Mouse (Mus musculus) cerebellum, adult 18-20 months (tissue): ENCODE measurements at regions not wholly inside any gene's neighbourhood (a gene's known extent, or its start where the extent isn't known, plus 50 kb on each side); places are given as distances from the start of the nearest gene placed in this dataset.

Experiments
- DNase-seq, 2 experiments: peaks; one replicate each; pipeline ENCODE4 v3.0.0; 2021

DNA sequence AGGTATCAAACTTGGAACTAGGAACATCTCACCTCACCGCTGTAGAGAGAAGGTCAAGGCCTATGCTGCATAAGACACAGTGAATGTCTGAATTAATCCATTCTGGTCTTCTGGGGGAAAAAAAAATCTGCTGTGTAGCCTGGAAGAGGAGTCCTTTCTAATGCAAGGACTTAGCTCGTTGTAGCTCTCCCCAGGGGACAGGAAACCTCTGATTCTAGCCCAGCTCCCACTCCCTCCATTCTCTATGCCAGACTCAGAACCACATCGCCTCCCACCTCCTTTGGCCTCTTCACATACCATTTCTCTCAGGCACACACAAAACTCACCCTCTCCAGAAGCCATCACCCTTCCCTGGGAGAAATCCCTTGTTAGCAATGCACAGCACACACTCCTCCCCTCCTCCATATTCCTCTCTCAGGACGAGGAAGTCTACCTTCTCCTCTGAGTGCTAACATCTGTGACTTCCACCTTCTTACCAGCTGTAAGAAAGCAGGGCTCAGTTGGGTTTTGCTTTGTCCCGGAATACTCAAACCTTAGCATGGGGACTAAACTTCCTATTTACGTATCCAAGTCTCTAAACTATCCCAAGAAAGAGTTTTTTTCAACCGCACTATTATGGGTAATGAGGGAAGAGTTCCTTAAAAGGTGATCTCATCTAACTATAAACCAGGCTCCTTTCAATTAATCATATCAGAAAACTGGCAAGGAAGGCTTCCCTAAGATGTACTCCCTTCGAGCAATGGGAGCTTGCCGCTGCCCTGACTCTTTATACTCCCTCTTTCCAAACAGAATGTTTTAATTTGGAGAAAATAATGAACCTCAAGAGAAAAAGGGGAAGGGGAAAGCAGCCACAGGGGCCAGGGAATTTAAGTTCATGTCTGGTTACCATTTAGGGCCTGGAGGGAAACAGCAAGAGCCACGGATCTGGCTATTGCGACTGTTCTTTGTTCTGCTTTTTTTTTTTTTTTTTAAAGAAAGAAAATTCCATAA lies 167.2 kb upstream of the Dapk1 start:
- DNase-seq = no peak

DNA sequence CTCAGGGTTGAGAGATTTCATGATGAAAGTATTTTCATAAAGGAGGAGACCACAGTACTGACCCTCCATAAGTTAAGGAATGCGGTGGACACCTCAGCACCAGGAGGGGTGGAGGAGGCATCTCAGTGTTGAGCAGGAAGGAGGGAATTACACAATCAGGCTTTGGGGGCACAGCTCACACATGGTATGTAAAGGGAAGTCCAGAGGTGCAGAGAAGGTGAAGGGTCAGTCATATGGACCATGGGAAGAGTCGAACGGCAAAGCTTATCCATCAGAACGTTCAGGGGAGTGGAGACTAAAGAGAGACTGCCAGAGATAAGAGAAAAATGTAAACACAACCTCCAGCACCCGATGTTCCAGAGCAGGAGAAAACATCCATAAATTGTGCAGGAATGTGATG lies 166.4 kb upstream of the Dapk1 start:
- no peak for DNase-seq

DNA sequence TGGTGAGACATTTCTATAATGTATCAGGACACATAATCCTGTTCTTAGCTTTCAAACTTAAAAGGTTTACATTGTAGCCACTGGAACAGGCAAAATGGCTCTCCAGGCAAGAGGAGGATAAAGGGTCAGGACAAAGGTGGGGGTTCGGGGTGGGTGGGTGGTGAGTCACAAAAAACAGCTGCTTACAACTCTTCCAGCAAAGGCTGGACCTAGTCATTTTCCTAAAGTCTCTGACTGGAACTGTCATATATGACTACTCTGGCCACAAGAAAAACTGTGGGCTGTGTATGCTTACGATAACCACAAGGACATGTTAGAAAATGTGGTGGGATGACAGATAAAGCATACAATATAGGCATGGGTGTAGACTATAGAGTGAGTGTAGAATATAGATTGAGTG lies 163.6 kb upstream of the Dapk1 start:
- DNase-seq = no peak

DNA sequence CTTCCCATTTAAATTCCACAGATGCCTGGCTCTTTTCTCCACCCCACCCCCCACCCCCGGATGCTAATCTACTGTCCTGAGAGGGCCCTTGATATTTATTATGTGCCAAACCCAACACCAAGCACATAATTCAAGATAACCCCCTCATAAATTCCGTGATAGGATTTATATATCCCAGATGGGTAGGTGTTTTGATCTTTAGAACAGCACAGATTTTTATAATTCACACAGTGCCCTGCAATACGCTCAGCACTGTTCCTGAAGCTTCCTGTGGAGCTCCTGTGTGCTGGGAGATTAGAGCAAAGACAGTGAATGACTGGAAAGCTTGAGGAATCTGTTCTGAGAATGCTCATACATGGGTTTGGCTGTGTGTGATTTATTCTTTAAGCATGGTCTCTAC lies 161.2 kb upstream of the Dapk1 start:
- no peak for DNase-seq

DNA sequence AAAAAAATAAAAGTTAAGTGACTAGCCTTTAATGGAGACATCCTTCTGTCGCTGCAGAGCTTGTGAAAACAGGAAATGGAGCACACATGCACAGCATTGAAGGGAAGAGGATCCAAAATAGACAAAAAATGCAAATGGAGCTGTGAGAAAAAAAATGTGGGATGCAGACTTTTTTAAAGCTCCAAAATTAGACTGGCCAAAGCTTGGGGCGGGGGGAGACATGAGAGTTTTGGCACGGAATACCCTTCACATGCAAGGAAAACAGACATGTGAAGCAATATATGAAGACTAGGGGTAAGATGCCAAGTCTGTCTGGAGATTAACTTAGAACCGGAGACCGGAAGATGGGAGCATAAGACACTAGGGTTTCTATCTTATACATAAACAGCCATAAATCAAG lies 156.6 kb upstream of the Dapk1 start:
- no peak for DNase-seq

DNA sequence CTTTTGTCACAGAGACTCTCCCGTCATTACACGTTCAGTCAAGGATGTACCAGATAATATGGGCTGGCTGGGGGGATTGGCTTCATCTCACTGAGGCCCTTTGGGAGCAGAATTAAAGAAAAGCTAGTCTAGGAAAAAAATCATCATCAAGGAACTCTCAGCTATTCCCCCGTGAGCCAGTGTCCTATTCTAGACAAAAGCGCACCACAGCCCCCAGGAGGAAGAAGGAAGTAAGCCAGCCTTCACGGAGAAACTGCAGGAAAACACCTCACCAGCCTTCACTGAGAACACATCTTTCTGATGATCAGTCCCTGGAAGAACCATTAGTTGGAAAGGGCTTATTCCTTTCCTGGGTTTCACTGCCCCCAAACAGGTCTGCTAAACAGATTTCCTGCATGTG lies 154.8 kb upstream of the Dapk1 start:
- no peak for DNase-seq

DNA sequence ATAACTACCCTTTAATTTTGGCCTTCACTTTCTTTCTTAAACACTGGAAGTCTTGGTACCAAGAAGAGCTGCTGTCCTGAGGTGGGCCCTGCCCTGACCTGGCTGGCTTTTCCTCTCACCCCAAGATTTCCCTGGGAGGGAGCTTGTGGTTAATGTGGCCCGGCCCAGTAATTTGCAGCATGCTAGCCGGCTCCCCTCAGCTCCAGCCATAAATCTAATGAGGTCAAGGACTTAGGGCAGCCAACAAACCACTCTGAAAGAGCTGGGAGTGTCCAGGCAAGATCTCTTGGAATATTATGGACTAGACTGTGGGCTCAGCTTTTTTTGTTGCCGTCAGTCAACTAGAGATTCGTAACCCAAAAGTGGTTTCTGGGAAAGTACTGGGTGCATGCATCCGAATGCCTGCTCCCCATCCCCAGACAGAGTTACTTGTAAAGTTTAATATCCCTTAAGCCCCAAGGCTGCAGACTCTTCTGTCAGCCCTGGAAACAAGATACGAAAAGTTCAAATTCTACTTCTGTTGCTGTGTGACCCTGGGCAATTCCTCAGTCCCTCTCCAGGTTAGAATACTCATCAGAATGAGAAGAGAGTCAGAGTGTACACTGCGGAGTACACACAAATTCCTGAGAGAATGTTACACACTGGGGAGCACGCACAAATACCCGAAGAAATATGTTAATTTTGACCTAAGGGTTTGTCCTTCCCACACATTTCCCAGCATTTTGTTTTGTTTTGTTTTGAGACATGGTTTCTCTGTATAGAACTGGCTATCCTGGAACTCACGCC lies 150.8 kb upstream of the Dapk1 start:
- no peak for DNase-seq

DNA sequence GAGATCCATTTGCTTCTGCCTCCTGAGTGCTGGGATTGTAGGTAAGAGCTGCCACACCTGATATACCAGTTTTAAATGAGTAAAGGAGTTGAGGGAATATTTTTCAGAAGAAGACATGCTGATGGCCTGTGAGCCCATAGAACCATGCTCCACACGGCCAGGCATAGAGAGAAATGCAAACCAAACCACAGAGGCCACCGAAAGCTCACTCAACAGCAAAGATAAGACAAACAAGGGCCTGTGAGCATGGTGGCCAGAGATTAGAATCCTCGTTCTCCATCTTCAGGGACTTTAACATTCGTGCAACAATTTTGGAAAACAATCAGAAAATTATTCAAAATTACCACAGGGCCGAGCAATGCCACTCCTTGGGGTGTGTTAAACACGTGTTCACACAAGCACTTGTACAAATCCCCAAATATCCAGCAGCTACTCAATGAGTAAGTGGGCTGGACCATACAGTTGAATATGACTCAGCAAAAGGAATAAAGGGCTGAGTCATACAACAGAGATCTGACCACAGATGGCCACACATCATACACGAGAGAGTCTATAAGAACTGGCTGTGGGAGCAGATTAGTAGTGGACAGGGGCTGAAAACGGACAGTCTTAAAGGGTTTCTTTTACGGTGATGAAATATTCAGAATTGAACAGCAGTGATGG lies 147.8 kb upstream of the Dapk1 start:
- no peak for DNase-seq

DNA sequence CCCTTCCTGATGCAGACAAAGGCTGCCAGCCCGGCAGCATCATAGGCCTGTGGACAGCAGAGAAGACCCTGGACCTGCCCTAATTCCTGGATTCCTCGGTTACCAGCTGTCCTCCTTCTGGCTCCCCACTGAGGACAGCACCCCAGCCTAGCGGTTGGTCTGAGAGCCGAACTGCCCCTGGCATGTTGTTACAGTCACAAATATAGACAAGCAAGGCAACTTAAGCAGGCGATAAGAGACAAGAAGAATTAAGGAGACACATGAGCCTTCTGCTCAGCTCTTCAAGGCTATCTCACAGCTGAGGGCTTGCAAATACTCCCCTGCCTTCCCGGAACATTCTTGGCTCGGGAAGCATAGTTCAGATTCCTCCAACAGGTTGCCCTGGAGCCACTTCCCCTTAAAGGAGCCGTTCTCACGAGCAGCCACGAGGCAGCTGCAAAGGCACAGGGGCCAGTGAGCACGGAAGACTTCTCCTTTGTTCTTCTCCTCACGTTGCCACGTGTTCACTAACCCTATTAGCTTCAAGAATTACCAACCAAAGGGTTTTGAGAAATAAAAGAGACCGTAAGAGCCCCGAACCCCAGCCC lies 146.6 kb upstream of the Dapk1 start:
- no peak for DNase-seq

DNA sequence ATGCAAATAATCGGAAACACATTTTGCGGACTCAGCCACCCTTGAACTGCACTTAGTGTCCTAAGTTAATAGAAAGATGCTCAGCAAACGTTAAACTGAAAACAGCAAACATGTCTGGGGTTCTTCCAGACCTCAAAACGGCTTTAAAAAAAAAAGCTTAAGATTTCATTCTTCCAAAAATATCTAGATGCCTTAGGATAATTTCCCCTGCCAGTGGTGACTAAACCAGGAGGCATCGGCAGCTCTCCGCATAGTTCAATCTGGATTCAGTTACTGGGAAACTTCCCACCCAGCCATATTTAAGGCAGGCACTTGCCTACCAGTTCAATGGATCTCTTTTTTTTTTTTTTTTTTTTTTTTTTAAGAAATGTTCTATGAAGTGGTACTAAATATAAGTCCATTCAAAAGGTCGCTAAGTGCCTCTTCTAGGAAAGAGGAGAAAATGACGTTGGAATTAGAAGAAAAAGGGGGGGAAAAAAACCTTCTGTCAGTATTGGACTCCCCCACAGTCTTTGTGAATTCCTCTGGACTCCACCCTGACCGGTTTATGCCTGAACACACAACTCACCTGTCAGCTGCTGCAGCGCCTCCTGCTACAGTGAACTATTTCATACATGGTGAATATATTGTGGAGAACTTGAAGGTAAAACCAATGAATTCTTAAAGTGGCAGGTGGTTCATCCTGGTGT lies 145.7 kb upstream of the Dapk1 start:
- DNase-seq = no peak

DNA sequence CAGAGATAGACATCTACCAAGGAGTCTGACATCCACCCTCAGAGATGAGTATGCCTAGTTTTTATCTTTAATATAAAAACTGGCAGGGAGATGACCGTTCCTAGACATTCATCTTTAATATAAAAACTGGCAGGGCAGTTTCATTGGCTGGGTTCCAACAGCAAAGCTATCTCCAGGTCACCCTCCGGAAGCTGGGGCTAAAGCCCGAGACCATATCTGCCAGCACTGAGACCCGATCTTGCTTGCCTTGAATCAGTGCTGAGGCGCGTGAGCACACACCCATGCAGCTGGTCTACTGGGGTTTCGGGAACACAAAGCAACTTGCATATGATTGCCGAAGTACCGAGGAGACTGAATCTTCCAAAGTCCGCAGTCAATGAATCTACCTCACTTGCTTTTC lies 144.5 kb upstream of the Dapk1 start:
- DNase-seq = no peak

DNA sequence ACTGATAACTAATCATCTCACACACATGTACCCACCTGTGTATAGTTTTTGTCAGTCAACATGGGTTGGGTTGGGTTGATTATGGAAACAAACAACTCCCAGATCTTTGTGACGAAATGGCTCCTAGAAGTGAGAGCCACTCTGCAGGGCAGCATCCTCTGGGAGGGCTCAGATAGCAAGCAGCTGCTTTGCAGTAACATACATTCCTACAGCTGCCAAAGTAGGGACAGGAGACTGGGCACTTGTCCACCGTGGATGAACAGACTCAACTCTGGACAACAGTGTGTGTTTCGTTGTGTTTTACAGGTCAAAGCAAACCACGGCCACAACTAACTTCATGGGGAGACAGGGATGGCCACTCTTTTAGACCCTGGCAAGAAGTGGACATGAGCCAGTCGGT lies 142.7 kb upstream of the Dapk1 start:
- no peak for DNase-seq

DNA sequence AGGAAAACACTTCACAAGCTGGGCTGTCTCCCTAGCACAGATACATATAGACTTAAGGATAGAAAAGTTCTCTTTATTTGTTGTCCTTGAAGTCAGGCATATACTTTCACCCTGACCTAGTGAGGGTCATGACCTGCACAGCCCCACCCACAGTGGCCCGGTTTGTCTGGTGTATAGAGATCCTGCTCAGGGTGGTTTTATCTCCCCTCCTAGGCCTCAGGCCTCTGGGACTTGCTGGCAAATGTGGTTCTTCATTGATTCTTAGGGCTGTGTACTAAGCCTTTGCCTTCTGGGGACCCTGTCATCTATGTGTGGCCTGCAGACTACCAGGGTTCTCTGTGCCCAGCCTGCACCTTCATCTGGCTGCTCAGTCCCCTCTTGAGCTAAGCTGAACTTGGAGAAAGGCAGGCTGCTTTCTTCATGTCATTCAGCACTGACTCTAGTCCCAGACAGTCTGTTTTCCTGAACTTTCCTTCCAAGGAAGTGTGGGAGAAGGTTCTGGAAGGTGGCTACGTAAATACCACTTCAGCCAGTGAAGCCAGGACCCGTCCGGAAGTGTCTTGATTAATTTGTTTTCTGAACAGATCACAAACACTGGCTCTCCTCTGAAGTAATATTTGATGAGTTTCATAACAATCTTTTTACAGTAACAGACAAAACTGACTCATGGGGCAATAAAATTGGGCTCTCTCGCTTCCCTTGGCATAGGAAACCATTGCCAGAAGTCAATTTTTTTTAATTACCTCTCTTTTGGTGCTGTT lies 135.0 kb upstream of the Dapk1 start:
- no peak for DNase-seq

DNA sequence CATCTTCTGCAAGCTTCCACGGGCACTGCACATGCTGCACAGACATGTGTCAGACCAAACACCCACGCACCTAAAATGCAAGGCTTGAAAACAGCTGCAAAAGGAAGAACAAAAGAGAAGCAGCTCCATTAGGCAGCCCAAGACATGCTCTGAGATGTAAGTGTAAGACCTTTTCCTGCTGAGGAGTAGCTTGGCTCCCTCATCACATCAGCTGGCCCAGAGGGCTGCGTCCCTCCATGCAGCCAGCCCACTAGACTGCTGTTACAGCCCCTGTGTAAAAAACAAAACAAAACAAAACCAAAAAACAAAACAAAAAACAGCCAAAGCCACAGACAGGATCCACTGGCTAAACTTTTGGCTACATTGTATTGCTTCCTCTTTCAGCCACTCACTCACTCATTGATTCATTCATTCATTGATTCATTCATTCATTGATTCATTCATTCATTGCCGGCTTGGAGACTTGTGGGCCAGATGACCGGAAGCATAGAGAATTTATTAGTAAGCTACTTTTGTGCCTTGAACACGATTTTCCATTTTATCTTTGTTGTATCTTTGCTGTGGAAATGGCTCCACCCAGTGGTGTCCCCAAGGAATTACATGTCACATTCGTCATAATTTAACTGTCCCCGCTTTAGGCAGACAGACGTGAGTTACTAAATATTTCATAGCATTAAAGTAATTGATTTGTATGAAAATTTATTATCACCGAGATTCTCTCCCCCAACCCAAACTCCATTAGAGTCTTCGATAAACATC lies 133.7 kb upstream of the Dapk1 start:
- DNase-seq = peak; percentile 23 to 67

DNA sequence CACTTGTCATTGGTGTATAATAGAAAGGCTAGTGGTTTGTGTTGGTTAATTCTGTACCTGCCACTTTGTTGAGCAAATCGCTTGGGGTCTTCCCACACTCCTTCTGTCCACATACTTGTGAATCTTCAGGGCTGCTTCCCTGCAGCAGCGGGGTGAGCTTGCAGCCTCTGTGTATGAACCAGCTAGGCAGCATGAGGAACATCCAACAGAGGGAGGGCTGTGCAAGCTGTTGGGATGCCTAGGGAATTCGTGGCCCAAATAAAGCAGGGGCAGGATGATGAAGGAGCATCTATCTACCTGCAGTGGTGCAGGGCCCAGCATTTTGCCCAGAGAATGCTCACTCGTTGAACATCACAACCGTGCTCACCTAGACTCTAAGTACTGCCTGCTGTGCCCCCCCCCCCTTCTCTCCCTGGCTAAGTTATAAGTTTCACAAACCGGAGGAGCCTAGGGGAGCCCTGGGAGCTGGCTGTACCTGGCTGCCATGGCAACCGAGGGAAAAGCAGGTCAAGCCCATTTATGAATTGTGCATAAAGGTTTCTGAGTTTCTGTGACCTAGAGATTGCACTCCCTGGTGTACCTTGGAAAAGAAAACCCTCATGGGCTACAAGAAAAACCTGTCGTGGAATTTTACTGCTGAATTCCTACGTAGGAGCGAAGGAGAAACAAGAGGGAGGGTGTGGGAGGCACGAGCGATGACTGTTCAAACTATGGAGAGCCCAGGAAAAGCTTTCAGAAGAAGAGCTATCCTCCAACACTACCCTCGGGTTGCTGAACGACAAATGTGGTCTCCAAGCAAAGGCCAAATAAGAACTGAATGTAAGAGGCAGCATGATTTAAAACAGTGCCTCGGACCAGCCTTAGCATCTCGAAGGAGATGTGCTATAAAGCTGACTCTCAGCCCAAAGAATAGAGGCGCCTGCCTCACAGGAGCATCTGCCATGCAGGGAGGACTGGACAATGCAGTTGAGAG lies 131.0 kb upstream of the Dapk1 start:
- no peak for DNase-seq

DNA sequence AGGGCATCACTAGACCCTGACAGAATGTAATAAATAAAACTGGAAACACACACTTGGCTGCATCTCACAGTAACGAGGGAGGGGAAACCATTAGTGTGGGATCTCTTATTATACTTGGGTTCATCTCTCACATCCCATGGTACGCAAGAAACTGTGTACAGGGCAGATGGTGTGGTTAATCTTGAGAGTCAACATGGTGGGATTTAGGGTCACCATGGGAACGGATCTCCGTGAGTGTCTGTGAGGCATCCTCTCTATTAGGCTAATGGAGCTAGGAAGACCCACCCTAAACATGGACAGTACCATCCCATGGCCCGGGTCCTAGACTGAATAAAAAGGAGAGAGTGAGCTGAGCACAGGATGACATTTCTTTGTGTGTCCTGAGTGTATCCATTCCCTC lies 130.1 kb upstream of the Dapk1 start:
- DNase-seq = no peak

DNA sequence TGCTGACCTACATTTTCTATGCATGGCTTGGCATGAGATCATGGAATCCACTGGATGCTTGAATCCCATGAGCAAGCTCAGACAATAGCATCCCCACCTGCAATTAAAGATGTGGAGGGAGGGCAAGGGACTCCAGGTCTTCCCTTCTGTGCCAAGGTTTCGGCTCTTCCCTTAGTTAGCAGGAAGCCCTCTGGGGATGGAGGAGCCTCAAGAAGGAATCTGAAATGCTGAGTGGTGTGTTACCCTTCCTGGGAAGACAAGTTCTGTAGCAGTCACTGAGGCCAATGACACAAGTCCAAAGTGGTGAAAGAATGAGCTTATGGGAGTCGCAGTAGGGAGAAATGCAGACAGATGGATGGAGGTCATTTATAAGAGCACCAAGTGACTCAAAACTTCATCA lies 125.4 kb upstream of the Dapk1 start:
- no peak for DNase-seq

DNA sequence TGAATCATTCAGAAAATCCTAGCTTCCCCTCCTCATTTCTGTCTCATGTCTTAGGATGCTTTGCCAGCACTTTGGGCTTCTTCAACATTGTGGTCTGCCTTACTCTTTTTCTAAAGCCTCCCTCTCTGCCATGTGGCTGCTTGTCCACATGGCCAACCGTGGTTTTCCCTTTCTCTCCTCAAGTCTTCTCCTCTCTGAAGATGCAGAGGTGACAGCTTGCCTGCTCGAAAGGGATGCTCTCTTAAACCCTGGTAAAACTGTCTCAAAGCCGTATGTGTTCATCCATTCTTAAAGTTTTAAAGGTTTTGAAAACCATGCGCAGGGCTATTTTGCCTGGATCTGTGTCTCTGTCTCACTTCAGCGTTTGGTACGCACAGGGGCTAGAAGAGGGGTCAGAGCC lies 123.4 kb upstream of the Dapk1 start:
- no peak for DNase-seq

DNA sequence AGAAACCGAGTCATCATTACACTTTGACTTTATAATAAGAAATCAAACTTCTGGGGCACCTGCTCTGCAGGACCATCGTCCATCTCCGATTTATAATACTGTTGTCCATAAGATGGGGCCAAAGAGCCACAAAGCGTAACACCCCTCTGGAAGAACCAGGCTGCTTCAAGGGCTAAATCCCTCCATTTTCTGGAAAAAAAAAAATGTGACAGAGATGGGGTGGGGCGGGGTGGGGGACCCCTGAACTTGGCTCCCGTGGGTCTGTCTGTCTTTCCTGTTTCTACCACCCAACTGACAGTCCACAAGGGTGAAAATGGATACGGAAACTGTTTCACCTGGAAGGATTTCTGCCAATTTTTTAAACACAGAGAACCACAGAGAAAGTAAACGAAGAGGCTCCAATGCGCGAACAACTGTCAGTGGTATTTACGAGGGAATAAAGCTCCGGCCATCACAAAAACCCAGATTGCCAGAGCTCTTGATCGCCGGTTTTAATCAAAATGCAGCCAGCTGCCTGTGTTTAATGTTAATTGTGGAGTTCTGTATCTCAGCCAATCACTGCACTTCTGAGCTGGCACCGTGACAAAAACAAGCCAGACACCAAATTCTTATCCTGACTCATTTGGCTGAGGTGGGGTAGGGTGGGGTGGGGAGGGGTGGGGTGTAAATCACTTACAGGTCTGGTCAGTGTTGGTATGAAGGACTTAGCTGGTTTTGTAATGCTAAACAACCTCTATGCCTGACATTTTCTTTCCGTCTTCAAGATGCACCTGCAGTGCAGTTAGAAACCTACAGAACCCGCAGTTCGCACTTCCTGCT lies 122.5 kb upstream of the Dapk1 start:
- DNase-seq = peak; percentile 35 to 42
